Comparison of ENCODE assay signal across 9 mouse cellular contexts in the genomic region with DNA sequence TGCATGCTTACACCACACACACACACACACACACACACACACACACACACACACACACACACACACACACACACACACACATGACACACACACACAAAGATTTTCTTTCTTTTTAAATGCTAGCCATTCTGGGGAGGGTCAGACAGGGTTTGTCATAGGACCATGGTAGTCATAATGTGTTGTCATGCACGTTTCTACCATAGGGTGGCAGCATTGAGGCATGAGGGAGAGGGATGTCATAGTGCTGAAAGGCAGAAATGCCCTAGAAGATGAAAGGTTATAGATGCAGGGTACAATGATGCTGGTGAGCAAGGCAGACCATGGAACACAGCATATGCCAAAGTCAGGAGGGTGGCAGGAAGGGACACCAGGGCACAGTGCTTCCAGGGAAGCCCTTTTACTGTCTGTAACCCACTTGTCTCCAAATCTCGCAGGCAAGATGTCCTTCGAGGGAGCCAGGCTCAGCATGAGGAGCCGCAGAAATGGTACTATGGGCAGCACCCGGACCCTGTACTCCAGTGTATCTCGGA. TPM values are rescaled to one million over a fixed set of nuclear protein-coding genes. Genes with fewer than 3 reads are reported as not detected.
DNase-seq lines count a peak whose midpoint lies in the region; ATAC-seq and TF ChIP-seq lines count a peak whose summit lies in the region.
"Had no signal": no experiment of that assay in that cellular context is flagged by ENCODE, and none has a peak within 500 bp of the region (broad histone marks: within the 10 kb centered on the region; RNA-seq: fewer than 3 reads in every experiment).

No protein-coding gene starts in this region.

- no peaks in the 10 kb centered on the region for H3K9me3 ChIP-seq in heart, postnatal 0 days (replicated peaks; ENCODE audit: control insufficient read depth, low read length)
- no peaks in the 10 kb centered on the region for H3K9me3 ChIP-seq in heart, embryonic 10.5 days

- no peak overlapping the region for H3K9ac ChIP-seq in heart, postnatal 0 days (replicated peaks; ENCODE audit: low read depth, low read length)

- no peaks in the 10 kb centered on the region for H3K36me3 ChIP-seq in heart, postnatal 0 days (replicated peaks; ENCODE audit: control insufficient read depth, insufficient read depth, low read length)
- no peaks in the 10 kb centered on the region for H3K36me3 ChIP-seq in heart, embryonic 10.5 days

- H3K27ac ChIP-seq in heart, postnatal 0 days (ENCODE audit: low read depth): no peak overlapping the region
- no peak overlapping the region for H3K27ac ChIP-seq in heart, embryonic 10.5 days

- no peaks in the 10 kb centered on the region for H3K4me1 ChIP-seq in heart, postnatal 0 days (ENCODE audit: control insufficient read depth, insufficient read depth)
- H3K4me1 ChIP-seq in heart, embryonic 10.5 days: no peaks in the 10 kb centered on the region

- H3K4me3 ChIP-seq in heart, postnatal 0 days (ENCODE audit: low read depth, low read length): no peak overlapping the region
- H3K4me3 ChIP-seq in heart, embryonic 10.5 days: no peak overlapping the region

- no peak for TF ChIP-seq EP300 in heart, postnatal 0 days (IDR thresholded peaks at IDR 0.05; ENCODE audit: low read depth)

- no peak overlapping the region for H3K4me2 ChIP-seq in heart, postnatal 0 days (ENCODE audit: low read depth, low read length)

- WGBS in heart, postnatal 0 days: 66% methylated on average over 6 of the region's 6 CpGs
- WGBS in heart, embryonic 10.5 days: 73% methylated on average over 6 of the region's 6 CpGs

- peak; percentile 75 for TF ChIP-seq CTCF in heart, postnatal 0 days (IDR thresholded peaks at IDR 0.05; ENCODE audit: low read depth)

- H3K27me3 ChIP-seq in heart, postnatal 0 days (ENCODE audit: control insufficient read depth, insufficient read depth, low read length): no peaks in the 10 kb centered on the region
- 0 out of 2 replicates have a peak, but pooled peaks cover 4% of the 10 kb centered on the region for H3K27me3 ChIP-seq in heart, embryonic 10.5 days (ENCODE audit: insufficient read depth, poor library complexity, severe bottlenecking)

- ATAC-seq in heart, postnatal 0 days (ENCODE audit: insufficient read depth, low read depth): no peak

- DNase-seq in heart, postnatal 0 days (ENCODE audit: low spot score): no peak
- DNase-seq in heart, embryonic 10.5 days (ENCODE audit: low spot score): no peak
- DNase-seq in 3T3-L1 (ENCODE audit: low read depth, low spot score) (peak; percentile 77), NIH3T3 (ENCODE audit: low read depth) (peak; percentile 76)
- DNase-seq in cerebellum, postnatal 14 days: peak; percentile 81 to 89
- DNase-seq in kidney, postnatal 4 days: peak; percentile 76
- DNase-seq in mesoderm, embryonic 11.5 days (ENCODE audit: low read depth, low spot score): peak; percentile 78
- no peak for DNase-seq in gastrocnemius, postnatal 25 days

RNA-seq across cellular contexts. Expression of gene Trpm8, which starts 41.1 kb away (rescaled TPM):
- not detected in 2 replicates for total RNA-seq in heart, postnatal 0 days (2014; rRNA removed; ENCODE audit: low replicate concordance)
- polyA plus RNA-seq in heart, postnatal 0 days (2015; fragmentation: Nextera tagmentation; extraction: Ambion mirVana): not detected in 2 replicates
- polyA plus RNA-seq in heart, embryonic 10.5 days (2016; fragmentation: Nextera tagmentation; extraction: Ambion mirVana): 0.11 and 0.15 TPM in 2 replicates
- total RNA-seq in gastrocnemius, postnatal 25 days (2021): not detected
- total RNA-seq: neutrophil, adult 5-6 weeks had no signal

RNA-seq across cellular contexts. Expression of gene Hjurp, which starts 41.2 kb away (rescaled TPM):
- 95.2 and 97.3 TPM in 2 replicates for total RNA-seq in heart, postnatal 0 days (2014; rRNA removed; ENCODE audit: low replicate concordance)
- polyA plus RNA-seq in heart, postnatal 0 days (2015; fragmentation: Nextera tagmentation; extraction: Ambion mirVana): 28.0 and 29.3 TPM in 2 replicates
- polyA plus RNA-seq in heart, embryonic 10.5 days (2016; fragmentation: Nextera tagmentation; extraction: Ambion mirVana): 143 and 155 TPM in 2 replicates
- total RNA-seq in gastrocnemius, postnatal 25 days (2021): 1 to 10 TPM; 7.8 to 8.7 TPM

Comparison
In these comparisons a context has a peak if more than half of its experiments do, and no peak if none do; other contexts are left out.
1. DNase-seq: peak in 3T3-L1 (single experiment), NIH3T3 (single experiment), cerebellum, postnatal 14 days (2 of 2), kidney, postnatal 4 days (2 of 2) and mesoderm, embryonic 11.5 days (single experiment); none in heart, postnatal 0 days (single experiment), heart, embryonic 10.5 days (single experiment) and gastrocnemius, postnatal 25 days (single experiment).